Mouse (Mus musculus) hindbrain, embryonic 14.5 days (tissue): ENCODE measurements at regions not wholly inside any gene's neighbourhood (a gene's known extent, or its start where the extent isn't known, plus 50 kb on each side); places are given as distances from the start of the nearest gene placed in this dataset.

Source experiments
- ATAC-seq: fragments of 200-750 bp; cut with Nextera tagmentation; 2 replicates; pipeline ENCODE4 v1.8.0; 2017; ENCODE audit warnings: moderate number of reproducible peaks, mild to moderate bottlenecking, moderate TSS enrichment, moderate library complexity; ENCODE audit not compliant: low FRiP score
- DNase-seq: peaks from one replicate; pipeline ENCODE4 v3.0.0-alpha.2; 2015; ENCODE audit warnings: low spot score
- H3K27ac ChIP-seq: fragments of 300-500 bp; sonication (generic); 2 replicates; pipeline ENCODE4 v1.5.1; 2014; ENCODE audit warnings: mild to moderate bottlenecking, moderate library complexity
- H3K27me3 ChIP-seq: fragments of 300-500 bp; sonication (generic); 2 replicates; pipeline ENCODE4 v1.6.1; 2014; ENCODE audit warnings: mild to moderate bottlenecking, low read length, mixed read lengths; ENCODE audit not compliant: control insufficient read depth, insufficient read depth
- H3K36me3 ChIP-seq: fragments of 300-500 bp; sonication (generic); replicated peaks from 2 replicates; pipeline ENCODE4 v1.6.1; 2014; ENCODE audit not compliant: control insufficient read depth, insufficient read depth
- H3K4me1 ChIP-seq: fragments of 300-500 bp; sonication (generic); replicated peaks from 2 replicates; pipeline ENCODE4 v1.6.1; 2014; ENCODE audit warnings: antibody characterized with exemption, low read length, mixed read lengths; ENCODE audit not compliant: control insufficient read depth, insufficient read depth
- H3K4me2 ChIP-seq: fragments of 300-500 bp; sonication (generic); replicated peaks from 2 replicates; pipeline ENCODE4 v1.6.1; 2014; ENCODE audit warnings: mild to moderate bottlenecking, moderate library complexity
- H3K4me3 ChIP-seq: fragments of 300-500 bp; sonication (generic); replicated peaks from 2 replicates; pipeline ENCODE4 v1.5.1; 2014; ENCODE audit warnings: mild to moderate bottlenecking, low read length
- H3K9ac ChIP-seq: fragments of 300-500 bp; sonication (generic); 2 replicates; pipeline ENCODE4 v1.6.1; 2014
- H3K9me3 ChIP-seq: fragments of 300-500 bp; sonication (generic); 2 replicates; pipeline ENCODE4 v1.6.1; 2016; ENCODE audit warnings: low read length; ENCODE audit not compliant: control insufficient read depth
- WGBS: fragments of 180-500 bp; shearing (Covaris S2); extraction: QIAGEN DNeasy Blood & Tissue Kit; methylation state at CpG from one replicate; pipeline ENCODE4 v1.1.7; 2014; 5-methylcytosine and 5-hydroxymethylcytosine counted together

DNA sequence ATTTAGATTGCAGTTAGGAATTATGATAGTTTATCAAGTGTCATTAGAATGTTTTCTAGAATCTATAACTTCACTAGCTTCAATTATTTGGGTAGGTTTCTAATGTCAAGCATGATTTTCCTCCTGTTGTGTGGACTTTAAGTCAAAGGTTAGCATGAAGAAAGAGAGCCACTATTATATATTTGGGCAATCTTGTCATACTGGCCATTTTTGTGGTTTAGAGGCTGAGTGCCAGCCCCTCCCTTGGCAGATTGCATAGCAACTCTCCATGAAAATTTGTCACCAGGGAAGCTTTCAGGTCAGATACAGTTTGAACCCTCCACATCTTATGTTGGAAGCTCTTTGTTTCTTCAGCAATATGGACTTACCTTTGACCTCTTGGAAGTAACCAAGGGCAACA is 806.7 kb upstream of the Lrrc4c start:
- no peaks in the 10 kb centered on the region for H3K27me3 ChIP-seq
- ATAC-seq (no peak), DNase-seq (no peak)
- no peaks in the 10 kb centered on the region for H3K4me1 ChIP-seq
- H3K36me3 ChIP-seq: no peaks in the 10 kb centered on the region
- H3K4me3 ChIP-seq: no peak overlapping the region
- H3K27ac ChIP-seq: no peak overlapping the region
- H3K9me3 ChIP-seq: no peaks in the 10 kb centered on the region
- H3K9ac ChIP-seq: no peak overlapping the region
- no peak overlapping the region for H3K4me2 ChIP-seq

DNA sequence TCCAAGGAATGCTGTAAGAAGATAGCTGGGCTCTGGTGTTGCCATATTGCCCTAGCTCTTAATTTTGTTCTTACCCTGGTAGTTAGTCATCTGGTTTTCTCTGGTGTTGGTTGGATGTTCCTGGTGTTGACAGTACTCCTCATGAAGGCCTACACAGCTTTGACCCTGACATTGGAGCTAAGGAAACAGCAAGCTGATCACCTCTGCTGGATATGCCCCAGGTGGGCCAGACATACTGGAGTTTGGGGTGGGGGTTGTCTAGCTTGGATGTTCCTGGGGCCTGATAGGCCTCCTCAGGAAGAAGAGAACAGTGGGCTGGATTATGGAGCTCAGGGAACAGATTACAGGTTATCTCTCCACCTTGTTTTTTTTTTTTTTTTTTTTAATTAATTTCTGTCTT is 796.3 kb upstream of the Lrrc4c start:
- DNase-seq (no peak), ATAC-seq (no peak)
- no peaks in the 10 kb centered on the region for H3K9me3 ChIP-seq
- no peaks in the 10 kb centered on the region for H3K4me1 ChIP-seq
- H3K4me3 ChIP-seq: no peak overlapping the region
- no peak overlapping the region for H3K27ac ChIP-seq
- no peaks in the 10 kb centered on the region for H3K36me3 ChIP-seq
- no peak overlapping the region for H3K9ac ChIP-seq
- no peak overlapping the region for H3K4me2 ChIP-seq
- no peaks in the 10 kb centered on the region for H3K27me3 ChIP-seq

DNA sequence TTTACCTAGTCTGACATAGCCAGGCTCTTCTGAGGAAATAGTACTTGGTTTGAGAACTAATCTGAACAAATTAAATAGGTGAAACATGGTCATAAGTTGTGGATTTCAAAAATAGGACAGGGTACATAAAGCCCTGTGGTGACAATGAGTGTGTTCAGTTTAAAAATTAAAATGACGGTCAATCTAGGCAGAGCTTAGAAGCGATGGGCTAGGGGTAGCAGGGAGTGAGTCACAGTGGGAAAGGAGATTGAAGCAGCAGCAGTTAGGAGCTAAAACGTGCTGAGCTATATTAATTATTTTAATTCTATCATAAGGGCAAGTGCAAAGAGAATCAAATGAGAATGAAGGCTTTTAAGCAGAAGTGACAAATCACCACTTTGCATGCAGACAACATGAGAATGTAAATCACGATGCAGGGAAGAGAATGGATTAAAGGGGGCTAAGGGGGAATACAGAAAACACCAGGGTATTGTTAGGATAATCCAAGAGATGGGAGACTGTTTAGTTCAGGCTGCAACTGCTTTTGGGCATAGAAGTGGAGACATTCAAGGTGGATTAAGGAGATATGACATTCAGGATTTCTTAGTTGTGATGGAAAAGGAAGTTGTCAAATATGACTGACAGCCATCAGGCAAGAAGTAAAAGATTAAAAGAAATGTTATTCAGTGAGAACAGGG is 793.2 kb upstream of the Lrrc4c start:
- 41% methylated on average over 4 of the region's 4 CpGs for WGBS
- DNase-seq (no peak), ATAC-seq (no peak)
- Histone ChIP-seq H3K9ac (no peak overlapping the region), H3K9me3 (no peaks in the 10 kb centered on the region), H3K4me3 (no peak overlapping the region), H3K4me2 (no peak overlapping the region), H3K36me3 (no peaks in the 10 kb centered on the region), H3K4me1 (no peaks in the 10 kb centered on the region), H3K27me3 (no peaks in the 10 kb centered on the region), H3K27ac (no peak overlapping the region)

DNA sequence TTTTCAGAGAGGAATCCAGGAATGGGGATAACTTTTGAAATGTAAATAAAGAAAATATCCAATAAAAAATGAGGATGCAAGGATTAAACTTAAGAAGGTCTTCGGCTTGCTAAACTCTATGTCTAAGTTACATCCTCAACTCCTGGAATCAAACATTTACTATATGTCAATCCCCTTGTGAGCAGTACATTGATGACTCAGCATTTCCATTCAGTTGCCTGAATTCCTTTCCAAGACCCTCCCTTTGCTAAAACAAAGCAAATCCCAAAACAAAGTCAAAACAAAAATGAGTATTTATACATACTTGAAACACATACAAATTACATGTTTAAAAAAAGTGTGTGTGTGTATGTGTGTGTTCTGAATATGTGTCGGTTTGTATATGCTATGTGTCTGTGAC is 753.9 kb upstream of the Lrrc4c start:
- Histone ChIP-seq H3K9ac (no peak overlapping the region), H3K36me3 (no peaks in the 10 kb centered on the region), H3K4me1 (no peaks in the 10 kb centered on the region), H3K4me2 (no peak overlapping the region), H3K27ac (no peak overlapping the region), H3K9me3 (no peaks in the 10 kb centered on the region), H3K27me3 (no peaks in the 10 kb centered on the region), H3K4me3 (no peak overlapping the region)
- DNase-seq: no peak
- ATAC-seq: no peak
- WGBS: 93% methylated on average over 2 of the region's 2 CpGs

DNA sequence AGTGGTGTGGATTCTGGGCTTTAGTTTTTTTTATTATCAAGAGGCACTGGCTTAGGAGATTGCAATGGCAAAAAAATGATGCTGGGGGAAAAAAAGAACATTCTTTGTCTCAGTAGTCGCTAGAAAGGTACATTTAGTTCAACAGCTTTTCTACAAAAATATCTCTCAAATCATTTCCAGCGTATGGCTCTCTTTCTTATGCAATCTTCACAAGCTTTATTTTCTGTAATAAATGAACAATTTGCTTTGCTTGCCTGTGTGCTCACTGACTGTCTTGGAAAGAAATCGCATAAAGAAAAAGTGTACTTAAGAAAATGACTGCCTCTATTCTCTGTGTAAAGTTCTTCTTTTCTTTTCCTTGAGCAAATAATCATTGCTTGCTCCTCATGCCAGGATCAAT is 742.1 kb upstream of the Lrrc4c start:
- H3K9ac ChIP-seq: no peak overlapping the region
- H3K36me3 ChIP-seq: no peaks in the 10 kb centered on the region
- no peak overlapping the region for H3K4me2 ChIP-seq
- DNase-seq: no peak
- WGBS: 82% methylated on average over 3 of the region's 3 CpGs
- H3K4me3 ChIP-seq: no peak overlapping the region
- no peaks in the 10 kb centered on the region for H3K9me3 ChIP-seq
- H3K4me1 ChIP-seq: no peaks in the 10 kb centered on the region
- no peak overlapping the region for H3K27ac ChIP-seq
- ATAC-seq: no peak
- no peaks in the 10 kb centered on the region for H3K27me3 ChIP-seq

DNA sequence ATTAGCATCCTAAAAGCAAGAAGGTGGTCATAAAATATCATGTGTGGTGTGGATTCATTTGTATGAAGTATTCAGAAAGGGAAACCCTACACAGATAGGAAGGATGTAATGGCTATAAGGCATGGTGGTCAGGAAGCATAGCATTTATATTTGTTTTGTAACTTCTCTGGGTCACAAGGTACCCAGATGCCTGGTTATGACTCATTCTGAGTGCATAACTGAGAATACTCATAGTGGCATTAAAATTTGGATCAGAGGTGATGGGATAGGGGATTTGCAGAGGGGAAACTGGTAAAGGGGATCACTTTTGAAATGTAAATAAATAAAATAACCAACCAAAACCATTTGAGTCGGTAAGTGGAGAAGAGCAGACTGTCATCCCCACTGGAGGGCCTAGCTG is 738.8 kb upstream of the Lrrc4c start:
- Histone ChIP-seq H3K4me2 (no peak overlapping the region), H3K4me1 (no peaks in the 10 kb centered on the region), H3K4me3 (no peak overlapping the region), H3K36me3 (no peaks in the 10 kb centered on the region), H3K9ac (no peak overlapping the region), H3K9me3 (no peaks in the 10 kb centered on the region), H3K27ac (no peak overlapping the region), H3K27me3 (no peaks in the 10 kb centered on the region)
- ATAC-seq: no peak
- 86% methylated on average over 1 of the region's 1 CpGs for WGBS
- DNase-seq: no peak

DNA sequence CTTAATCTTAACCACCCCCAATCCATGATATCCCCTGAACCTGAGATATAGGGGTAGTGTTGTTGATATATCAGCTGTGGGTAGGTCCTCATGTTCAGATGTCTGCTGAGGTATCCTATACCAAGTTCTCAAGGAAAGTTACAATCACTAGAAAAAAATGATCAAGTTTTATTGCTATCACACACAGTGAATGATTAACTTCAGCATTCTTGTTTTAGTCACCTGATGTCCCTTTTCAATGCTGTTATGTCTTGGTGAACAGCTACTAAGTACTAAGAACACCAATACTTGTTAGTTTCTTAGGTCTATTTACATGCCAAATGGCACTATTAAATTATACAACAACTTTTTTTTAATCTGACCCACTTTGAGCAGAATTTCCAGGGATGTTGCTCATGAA is 732.0 kb upstream of the Lrrc4c start:
- Histone ChIP-seq H3K4me3 (no peak overlapping the region), H3K9ac (no peak overlapping the region), H3K4me2 (no peak overlapping the region), H3K36me3 (no peaks in the 10 kb centered on the region), H3K27me3 (no peaks in the 10 kb centered on the region), H3K9me3 (no peaks in the 10 kb centered on the region), H3K4me1 (no peaks in the 10 kb centered on the region), H3K27ac (no peak overlapping the region)
- DNase-seq (no peak), ATAC-seq (no peak)

DNA sequence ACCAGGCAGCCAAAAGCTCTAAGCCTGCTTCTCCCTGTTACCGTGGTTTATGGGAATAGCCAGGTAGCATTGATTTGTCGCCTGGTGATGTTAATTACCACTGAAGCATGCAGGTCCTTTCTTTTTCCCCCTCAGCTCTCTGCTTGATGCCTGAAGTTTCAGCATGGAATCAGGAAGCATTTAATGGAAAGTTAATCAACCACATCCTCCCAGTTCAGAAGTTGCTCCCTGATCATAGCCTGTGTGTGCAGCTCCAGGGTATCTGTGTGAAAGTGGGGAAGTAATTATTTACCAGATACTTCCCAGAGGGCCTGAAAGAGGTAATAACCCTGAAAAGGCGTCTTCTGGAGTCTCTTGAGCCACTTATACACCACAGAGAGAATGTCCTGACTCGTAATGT is 730.9 kb upstream of the Lrrc4c start:
- WGBS: 11% methylated on average over 4 of the region's 4 CpGs
- ATAC-seq (no peak), DNase-seq (no peak)
- Histone ChIP-seq H3K4me3 (no peak overlapping the region), H3K4me1 (no peaks in the 10 kb centered on the region), H3K9me3 (no peaks in the 10 kb centered on the region), H3K36me3 (no peaks in the 10 kb centered on the region), H3K27ac (no peak overlapping the region), H3K27me3 (no peaks in the 10 kb centered on the region), H3K4me2 (no peak overlapping the region), H3K9ac (no peak overlapping the region)

DNA sequence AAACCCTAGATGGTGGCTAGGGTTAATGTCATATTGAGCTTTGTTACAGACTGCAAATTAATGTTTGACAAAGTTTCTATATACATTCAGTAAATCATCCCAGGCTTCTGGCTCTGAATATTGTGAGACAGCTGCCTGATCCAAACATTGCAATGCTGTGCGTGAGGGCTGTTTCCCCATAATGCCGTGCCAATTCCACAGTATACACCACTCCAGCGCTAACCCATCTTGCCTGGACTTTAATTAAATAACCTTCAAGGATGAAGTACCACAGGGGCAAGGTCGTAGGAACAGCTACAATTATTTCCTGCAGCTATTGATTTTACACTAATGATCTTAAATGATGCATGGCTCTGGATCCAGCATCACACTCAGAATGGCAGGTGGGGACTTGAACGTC is 704.6 kb upstream of the Lrrc4c start:
- Histone ChIP-seq H3K4me2 (no peak overlapping the region), H3K27ac (no peak overlapping the region)
- DNase-seq: no peak

DNA sequence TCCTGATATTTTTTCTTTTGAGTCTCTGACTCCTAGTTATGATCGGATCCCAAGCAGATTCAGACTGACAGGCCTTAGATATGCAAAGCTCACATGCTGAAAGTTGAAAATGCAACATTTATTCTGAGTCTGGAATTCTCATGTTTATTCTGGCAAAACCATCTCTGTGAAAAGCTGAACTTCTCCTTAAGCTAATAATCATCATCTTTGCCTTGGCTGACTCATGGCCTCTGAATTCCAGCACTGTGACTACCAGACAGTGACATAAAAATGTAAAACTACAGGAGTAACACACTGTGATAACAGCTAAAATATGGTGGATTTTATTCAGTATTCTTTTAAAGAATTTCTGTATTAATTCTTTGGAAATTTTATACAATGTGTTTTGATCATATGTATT is 680.4 kb upstream of the Lrrc4c start:
- Histone ChIP-seq H3K4me1 (no peaks in the 10 kb centered on the region), H3K27ac (no peak overlapping the region), H3K36me3 (no peaks in the 10 kb centered on the region), H3K9me3 (no peaks in the 10 kb centered on the region), H3K4me2 (no peak overlapping the region), H3K27me3 (no peaks in the 10 kb centered on the region), H3K9ac (no peak overlapping the region), H3K4me3 (no peak overlapping the region)
- DNase-seq: no peak
- 92% methylated on average over 1 of the region's 1 CpGs for WGBS
- ATAC-seq: no peak

More for the DNA sequence above, 704.6 kb upstream of the Lrrc4c start:
- H3K36me3 ChIP-seq: no peaks in the 10 kb centered on the region
- no peaks in the 10 kb centered on the region for H3K4me1 ChIP-seq
- ATAC-seq: no peak
- H3K9ac ChIP-seq: no peak overlapping the region
- H3K9me3 ChIP-seq: no peaks in the 10 kb centered on the region
- no peaks in the 10 kb centered on the region for H3K27me3 ChIP-seq
- H3K4me3 ChIP-seq: no peak overlapping the region
- WGBS: 55% methylated on average over 5 of the region's 5 CpGs
